Mouse (Mus musculus): ENCODE data around the gene Gm49405. TPM values are rescaled to one million over a fixed set of nuclear protein-coding genes. Genes with fewer than 3 reads are reported as not detected.

The Gm49405 gene
- polyA plus RNA-seq, 1 experiment from 2014 or later, result 1.1 TPM

DNA sequence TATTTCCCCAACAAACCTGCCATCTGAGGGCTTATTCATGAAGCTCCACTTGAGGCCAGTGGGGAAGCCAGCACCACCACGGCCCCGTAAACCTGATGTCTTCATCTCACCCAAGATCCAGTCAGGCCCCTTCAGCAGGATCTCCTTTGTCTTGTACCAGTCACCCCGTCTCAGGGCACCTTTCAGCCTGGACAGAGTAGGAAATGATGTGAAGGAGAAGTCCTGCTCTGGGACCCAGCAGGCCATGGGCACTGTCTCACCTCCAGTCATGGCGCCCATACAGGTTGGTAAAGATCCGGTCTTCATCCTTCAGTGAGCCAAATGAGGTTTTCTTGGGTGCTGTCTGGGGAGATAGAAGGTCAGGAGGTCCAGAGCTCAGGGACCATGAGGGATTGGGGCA, 10.7 kb downstream of the Gm49405 start:
- 94% methylated on average over 5 of the region's 5 CpGs for WGBS
- H3K36me3 ChIP-seq (ENCODE audit: control insufficient read depth, insufficient read depth, low read length), result peaks cover 6% of the 10 kb centered on the region; the same call in 1 of the 2 replicates
- H3K27me3 ChIP-seq (ENCODE audit: control insufficient read depth, insufficient read depth, low read length), result no peaks in the 10 kb centered on the region
- no peak overlapping the region for H3K4me2 ChIP-seq (replicated peaks; ENCODE audit: low read depth)
- H3K27ac ChIP-seq (replicated peaks), result no peak overlapping the region
- TF ChIP-seq EP300 (optimal IDR thresholded peaks at IDR 0.05) (no peak), CTCF (IDR thresholded peaks at IDR 0.05; ENCODE audit: low read depth) (no peak)
- no peaks in the 10 kb centered on the region; the same call in 1 of the 2 replicates for H3K4me1 ChIP-seq (replicated peaks; ENCODE audit: control insufficient read depth, insufficient read depth)
- no peak overlapping the region for H3K9ac ChIP-seq (ENCODE audit: low read length)
- DNase-seq (ENCODE audit: low spot score) (no peak), ATAC-seq (ENCODE audit: low FRiP score, low TSS enrichment) (no peak)
- no peak overlapping the region for H3K4me3 ChIP-seq (ENCODE audit: low read depth, low read length)
- no peaks in the 10 kb centered on the region for H3K9me3 ChIP-seq (ENCODE audit: control insufficient read depth, low read length)

DNA sequence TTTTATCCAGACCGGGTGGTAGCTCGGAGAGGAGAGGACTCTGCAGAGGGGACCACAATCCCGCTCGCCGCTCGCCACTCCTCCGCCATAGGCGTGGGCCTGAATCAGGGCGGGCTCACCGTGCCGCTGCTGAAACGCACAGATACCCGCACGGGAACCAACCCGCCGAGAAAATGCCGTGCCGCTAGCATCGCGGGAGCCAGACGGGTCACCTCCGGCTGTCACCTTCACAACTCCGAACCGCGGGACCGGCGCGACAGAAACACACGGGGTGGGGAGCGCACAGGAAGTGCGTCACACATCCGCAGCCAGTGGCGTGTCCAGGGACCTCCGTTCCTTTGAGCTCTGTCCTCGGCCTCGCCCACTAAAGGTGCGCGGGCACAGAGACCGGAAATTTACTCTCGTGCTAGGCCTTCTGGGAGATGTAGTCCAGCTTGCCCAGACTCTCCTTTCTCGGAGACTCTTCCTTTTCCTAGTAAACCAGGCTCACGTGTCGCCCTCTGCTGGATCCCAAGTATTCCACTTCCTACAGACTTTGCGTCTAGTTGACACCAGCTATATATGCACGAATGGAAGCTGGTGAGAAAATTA, 12.1 kb downstream of the Gm49405 start, which contains the start of gene Ndufv1:
Ndufv1 (minus strand) TSS at position 375 of the 591 bp plus-strand sequence.
- Histone ChIP-seq H3K4me3 (ENCODE audit: low read depth, low read length) (peak within 1 kb of the TSS; percentile 81), H3K9ac (ENCODE audit: low read length) (peak within 1 kb of the TSS; percentile 80), H3K36me3 (ENCODE audit: control insufficient read depth, insufficient read depth, low read length) (no peaks in the 10 kb centered on the region), H3K27me3 (ENCODE audit: control insufficient read depth, insufficient read depth, low read length) (no peaks in the 10 kb centered on the region), H3K4me2 (replicated peaks; ENCODE audit: low read depth) (peak within 1 kb of the TSS; percentile 68), H3K9me3 (ENCODE audit: control insufficient read depth, low read length) (no peaks in the 10 kb centered on the region), H3K27ac (replicated peaks) (peak within 1 kb of the TSS; percentile 65), H3K4me1 (replicated peaks; ENCODE audit: control insufficient read depth, insufficient read depth) (no peaks in the 10 kb centered on the region; the same call in 1 of the 2 replicates)
- ATAC-seq (ENCODE audit: low FRiP score, low TSS enrichment), result peak; percentile 99
- DNase-seq (ENCODE audit: low spot score), result peak; percentile 98
- peak; percentile 96 for TF ChIP-seq CTCF (IDR thresholded peaks at IDR 0.05; ENCODE audit: low read depth)
- no peak for TF ChIP-seq EP300 (optimal IDR thresholded peaks at IDR 0.05)
- WGBS, result 0% methylated on average over 45 of the region's 45 CpGs

DNA sequence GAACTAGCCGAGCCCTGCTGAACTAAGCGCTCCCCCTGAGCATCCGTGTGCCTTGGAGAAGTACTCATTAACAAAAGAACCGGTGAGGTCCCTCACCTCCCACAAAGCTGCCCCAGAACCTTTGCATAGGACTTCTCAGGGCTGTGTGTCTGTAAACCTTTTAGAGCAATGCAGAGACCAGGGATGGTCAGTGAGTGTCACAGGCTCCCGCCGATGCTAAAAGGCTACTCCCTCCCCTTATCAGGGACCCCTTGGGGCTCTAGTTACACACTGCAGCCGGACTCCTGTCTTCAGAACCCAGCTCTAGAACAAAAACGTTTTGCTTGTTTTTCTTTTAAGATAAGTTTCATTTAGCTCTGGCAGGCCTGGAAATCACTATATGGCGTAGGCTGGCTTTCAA, 12.6 kb downstream of the Gm49405 start:
- no peak for TF ChIP-seq EP300 (optimal IDR thresholded peaks at IDR 0.05)
- 11% methylated on average over 9 of the region's 9 CpGs for WGBS
- no peaks in the 10 kb centered on the region; the same call in 1 of the 2 replicates for H3K4me1 ChIP-seq (replicated peaks; ENCODE audit: control insufficient read depth, insufficient read depth)
- peak overlapping the region; percentile 50 for H3K4me2 ChIP-seq (replicated peaks; ENCODE audit: low read depth)
- H3K36me3 ChIP-seq (ENCODE audit: control insufficient read depth, insufficient read depth, low read length), result no peaks in the 10 kb centered on the region
- H3K27ac ChIP-seq (replicated peaks), result 0 out of 2 replicates have a peak overlapping the region, but pooled peaks have one; percentile 35
- DNase-seq (ENCODE audit: low spot score) (no peak), ATAC-seq (ENCODE audit: low FRiP score, low TSS enrichment) (no peak)
- peak overlapping the region; percentile 81 for H3K4me3 ChIP-seq (ENCODE audit: low read depth, low read length)
- H3K9ac ChIP-seq (ENCODE audit: low read length), result peak overlapping the region; percentile 55; the same call in 1 of the 2 replicates
- no peaks in the 10 kb centered on the region for H3K27me3 ChIP-seq (ENCODE audit: control insufficient read depth, insufficient read depth, low read length)
- no peaks in the 10 kb centered on the region for H3K9me3 ChIP-seq (ENCODE audit: control insufficient read depth, low read length)

DNA sequence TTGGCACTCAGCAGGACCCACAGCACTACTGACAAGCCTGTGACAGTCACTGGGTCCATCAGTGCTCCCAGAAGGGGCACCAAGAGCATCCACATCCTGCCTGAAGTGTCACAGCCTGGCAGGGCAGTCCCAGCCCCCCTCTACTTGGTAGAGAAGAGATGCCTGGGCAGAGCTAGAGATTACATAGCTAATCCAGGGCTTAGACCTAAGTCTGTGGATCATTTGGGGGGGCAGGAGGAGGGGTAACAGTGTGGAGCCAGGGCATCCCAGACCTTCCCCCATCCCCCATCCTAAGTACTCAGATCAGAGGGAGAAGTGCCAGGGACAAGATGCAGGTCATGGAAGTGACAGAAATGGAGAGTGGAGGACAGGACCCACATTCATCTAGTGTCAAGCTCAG, 14.4 kb downstream of the Gm49405 start:
- DNase-seq (ENCODE audit: low spot score) (no peak), ATAC-seq (ENCODE audit: low FRiP score, low TSS enrichment) (no peak)
- Histone ChIP-seq H3K9ac (ENCODE audit: low read length) (no peak overlapping the region), H3K4me1 (replicated peaks; ENCODE audit: control insufficient read depth, insufficient read depth) (no peaks in the 10 kb centered on the region; the same call in 1 of the 2 replicates), H3K9me3 (ENCODE audit: control insufficient read depth, low read length) (no peaks in the 10 kb centered on the region), H3K27me3 (ENCODE audit: control insufficient read depth, insufficient read depth, low read length) (no peaks in the 10 kb centered on the region), H3K36me3 (ENCODE audit: control insufficient read depth, insufficient read depth, low read length) (no peaks in the 10 kb centered on the region), H3K4me3 (ENCODE audit: low read depth, low read length) (no peak overlapping the region), H3K4me2 (replicated peaks; ENCODE audit: low read depth) (no peak overlapping the region), H3K27ac (replicated peaks) (no peak overlapping the region)
- no peak for TF ChIP-seq CTCF (IDR thresholded peaks at IDR 0.05; ENCODE audit: low read depth)
- no peak for TF ChIP-seq EP300 (optimal IDR thresholded peaks at IDR 0.05)

DNA sequence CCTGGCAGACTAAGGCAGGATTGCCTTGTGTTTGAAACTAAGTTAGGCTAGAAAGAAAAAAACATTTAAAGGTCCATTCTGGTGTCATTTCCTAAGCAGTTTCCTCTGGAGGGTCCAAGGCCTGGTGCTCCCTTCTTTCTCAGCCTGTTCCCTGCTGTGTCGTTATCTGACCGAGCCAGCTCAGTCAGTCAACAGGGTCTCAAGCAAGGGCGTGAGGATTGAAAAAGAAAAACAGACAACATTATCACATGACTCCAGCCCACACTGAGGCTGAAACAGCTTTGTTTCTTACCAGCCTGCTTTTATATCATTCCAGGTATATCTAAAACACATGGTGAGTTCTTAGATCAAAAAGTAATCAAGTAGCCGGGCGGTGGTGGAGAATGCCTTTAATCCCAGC, 15.2 kb downstream of the Gm49405 start:
- TF ChIP-seq EP300 (optimal IDR thresholded peaks at IDR 0.05) (no peak), CTCF (IDR thresholded peaks at IDR 0.05; ENCODE audit: low read depth) (no peak)
- no peaks in the 10 kb centered on the region for H3K27me3 ChIP-seq (ENCODE audit: control insufficient read depth, insufficient read depth, low read length)
- no peak overlapping the region for H3K4me2 ChIP-seq (replicated peaks; ENCODE audit: low read depth)
- no peak overlapping the region for H3K4me3 ChIP-seq (ENCODE audit: low read depth, low read length)
- H3K27ac ChIP-seq (replicated peaks), result no peak overlapping the region
- no peak for ATAC-seq (ENCODE audit: low FRiP score, low TSS enrichment)
- H3K36me3 ChIP-seq (ENCODE audit: control insufficient read depth, insufficient read depth, low read length), result no peaks in the 10 kb centered on the region
- DNase-seq (ENCODE audit: low spot score), result no peak
- no peaks in the 10 kb centered on the region for H3K9me3 ChIP-seq (ENCODE audit: control insufficient read depth, low read length)
- H3K4me1 ChIP-seq (replicated peaks; ENCODE audit: control insufficient read depth, insufficient read depth), result no peaks in the 10 kb centered on the region; the same call in 1 of the 2 replicates
- WGBS, result 65% methylated on average over 5 of the region's 5 CpGs
- no peak overlapping the region for H3K9ac ChIP-seq (ENCODE audit: low read length)

DNA sequence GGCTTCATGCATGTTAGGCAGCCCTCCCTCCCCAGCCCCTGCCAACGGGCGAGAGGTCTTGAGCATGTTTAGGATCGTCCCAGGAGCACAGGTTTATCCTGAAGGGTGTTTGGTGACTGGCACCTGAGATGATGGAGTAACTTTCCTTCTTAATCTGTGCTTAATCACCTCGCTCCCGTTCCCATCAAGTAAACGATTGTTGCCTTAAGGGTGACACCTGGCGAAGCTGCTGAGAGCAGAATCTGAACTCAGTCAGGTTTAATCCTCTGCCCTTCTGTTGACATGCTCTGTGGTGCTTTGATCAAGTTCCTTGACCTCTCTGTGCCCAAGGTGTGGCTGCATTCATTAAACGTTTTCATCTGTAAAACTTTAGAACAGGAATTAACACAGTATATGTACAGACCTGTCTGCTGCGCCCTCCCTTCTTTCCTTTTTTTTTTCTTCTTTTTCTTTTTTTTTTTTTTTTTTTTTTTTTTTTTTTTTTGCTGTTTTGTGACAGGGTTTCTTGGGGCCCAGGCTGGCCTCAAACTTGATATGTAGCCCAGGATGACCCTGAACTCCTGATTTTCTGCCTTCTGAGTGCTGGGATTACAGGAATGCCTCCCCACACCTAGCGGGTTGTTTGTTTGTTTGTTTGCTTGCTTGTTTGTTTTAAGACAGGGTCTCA, 17.6 kb downstream of the Gm49405 start:
- no peak overlapping the region for H3K9ac ChIP-seq (ENCODE audit: low read length)
- H3K36me3 ChIP-seq (ENCODE audit: control insufficient read depth, insufficient read depth, low read length), result no peaks in the 10 kb centered on the region
- H3K27ac ChIP-seq (replicated peaks), result peak overlapping the region; percentile 53
- H3K27me3 ChIP-seq (ENCODE audit: control insufficient read depth, insufficient read depth, low read length), result no peaks in the 10 kb centered on the region
- TF ChIP-seq EP300 (optimal IDR thresholded peaks at IDR 0.05), result no peak
- ATAC-seq (ENCODE audit: low FRiP score, low TSS enrichment) (no peak), DNase-seq (ENCODE audit: low spot score) (no peak)
- H3K9me3 ChIP-seq (ENCODE audit: control insufficient read depth, low read length), result no peaks in the 10 kb centered on the region
- H3K4me3 ChIP-seq (ENCODE audit: low read depth, low read length), result no peak overlapping the region
- WGBS, result 42% methylated on average over 10 of the region's 10 CpGs
- no peak overlapping the region for H3K4me2 ChIP-seq (replicated peaks; ENCODE audit: low read depth)
- no peaks in the 10 kb centered on the region for H3K4me1 ChIP-seq (replicated peaks; ENCODE audit: control insufficient read depth, insufficient read depth)
